In the genomic region with DNA sequence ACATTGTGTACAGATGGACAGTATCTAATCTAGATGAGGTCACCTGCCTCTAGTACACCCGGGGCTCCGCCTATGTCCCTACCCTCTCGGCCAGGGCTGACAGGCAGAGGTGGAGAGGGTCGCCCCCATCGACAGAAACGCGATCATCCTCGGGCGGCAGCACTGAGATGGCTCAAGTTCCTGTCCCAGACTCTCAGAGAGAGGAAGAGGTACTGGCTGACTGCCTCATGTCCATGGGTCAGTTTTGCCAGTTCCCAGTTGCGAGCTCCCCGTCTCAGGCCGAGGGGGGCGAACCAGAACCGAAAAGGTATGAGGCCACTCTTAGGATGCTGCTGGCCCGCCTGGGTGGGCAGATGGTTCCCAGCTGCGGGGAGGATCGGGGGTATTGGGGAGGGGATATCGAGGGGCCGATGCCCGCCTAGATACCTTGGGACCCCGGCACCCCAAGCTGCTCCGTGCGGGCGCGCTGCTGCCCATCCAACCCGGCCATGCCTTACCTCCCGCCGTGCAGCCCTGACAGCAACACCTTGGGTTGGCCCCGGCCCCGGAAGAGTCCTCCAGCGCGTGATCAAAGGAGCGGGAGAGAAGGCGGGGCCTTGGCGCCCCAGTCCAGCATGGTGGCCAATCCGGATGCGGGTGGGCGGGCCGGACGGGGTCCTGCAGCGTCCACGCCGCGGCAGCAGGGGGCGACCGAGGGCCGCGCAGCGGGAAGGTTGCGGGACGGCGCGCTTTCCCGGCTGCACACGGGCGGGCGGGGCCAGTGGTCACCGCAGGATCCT, we compare ENCODE assay signal across 1 mouse cellular context.
TF ChIP-seq lines count a peak whose summit lies in the region.

A gene (minus strand): TSS at position 594 of the 779 bp plus-strand sequence.

TF ChIP-seq in CH12.LX, 34 proteins besides CTCF, POLR2A, EP300 and RAD21 (continued from another document):
- TF ChIP-seq GABPA (IDR thresholded peaks at IDR 0.05; ENCODE audit: insufficient replicate concordance, low read depth, low read length) (no peak), SIN3A (IDR thresholded peaks at IDR 0.05; ENCODE audit: low read length) (peak; percentile 52; the same call in 1 of the 2 replicates), JUND (conservative IDR thresholded peaks at IDR 0.05; ENCODE audit: low read depth, low read length) (no peak), PAX5 (IDR thresholded peaks at IDR 0.05; ENCODE audit: low read length) (no peak), TBP (conservative IDR thresholded peaks at IDR 0.05; ENCODE audit: low read depth, low read length) (no peak), MEF2A (IDR thresholded peaks at IDR 0.05; ENCODE audit: borderline replicate concordance, low read depth, low read length) (peak; percentile 69), TCF12 (IDR thresholded peaks at IDR 0.05; ENCODE audit: low read depth, low read length) (peak; percentile 81), BHLHE40 (IDR thresholded peaks at IDR 0.05; ENCODE audit: low read depth, low read length) (peak; percentile 56), HCFC1 (IDR thresholded peaks at IDR 0.05; ENCODE audit: low read depth, low read length) (peak; percentile 62), USF2 (conservative IDR thresholded peaks at IDR 0.05; ENCODE audit: low read depth, low read length) (no peak; the same call in 1 of the 2 replicates), MXI1 (IDR thresholded peaks at IDR 0.05; ENCODE audit: low read depth, low read length) (peak; percentile 92), ZNF384 (IDR thresholded peaks at IDR 0.05; ENCODE audit: low read depth, low read length) (no peak), NELFE (IDR thresholded peaks at IDR 0.05; ENCODE audit: low read depth, low read length) (peak; percentile 79), ELF1 (IDR thresholded peaks at IDR 0.05; ENCODE audit: low read depth, low read length) (peak; percentile 88), ZMIZ1 (IDR thresholded peaks at IDR 0.05; ENCODE audit: low read depth, low read length) (peak; percentile 87), SMC3 (IDR thresholded peaks at IDR 0.05; ENCODE audit: low read depth, low read length) (peak; percentile 78), MAX (IDR thresholded peaks at IDR 0.05; ENCODE audit: low read length) (peak; percentile 58), MAZ (IDR thresholded peaks at IDR 0.05; ENCODE audit: low read depth, low read length) (peak; percentile 97), MYC (IDR thresholded peaks at IDR 0.05; ENCODE audit: low read depth, low read length) (0 out of 2 replicates have a peak, but pooled peaks have one; percentile 13)
TF ChIP-seq in CH12.LX: peak in this region for 17.
